Mouse (Mus musculus) T-helper 17 cell (primary cell): ENCODE data around the gene Gpr180.
"Not testable (repeated sequence)": the region's sequence is repeated elsewhere in the genome, so short reads cannot be mapped to it uniquely, and the experiment has no call there.

Experiments used
- in situ Hi-C, 2 experiments: fragments of 300-600 bp; cut with MboI, MseI; formaldehyde crosslinking; loops; 1 replicate in 1 of 2; 2 replicates in 1 of 2; pipeline ENCODE4 v1.15.1; 2025; ENCODE audit warnings: high pct_unique_total_duplicates in 2 of 2

Gene Gpr180

GRCm38 (mm10) chr14:118136744-118137452 lies at the start of gene Gpr180:
Gene Gpr180 (plus strand): TSS chr14:118137158.
- in situ Hi-C loops, result loop anchor here in 1 of 2 experiments (5.0 kb wide), 1 partner anchor 135 kb away; no protein-coding TSS in a partner anchor

- in situ Hi-C loops, result no loop called here
Measured at GRCm38 (mm10) chr14:118088437-118089207, 48.3 kb upstream of the Gpr180 start.

GRCm38 (mm10) chr14:118089215-118089805 lies 47.6 kb upstream of the Gpr180 start:
- in situ Hi-C loops, result no loop called here

GRCm38 (mm10) chr14:118089806-118090392 lies 47.1 kb upstream of the Gpr180 start:
- in situ Hi-C loops, result no loop called here

- in situ Hi-C loops, result no loop called here
Measured at GRCm38 (mm10) chr14:118098265-118098664, 38.7 kb upstream of the Gpr180 start.

GRCm38 (mm10) chr14:118101227-118101990 lies 35.5 kb upstream of the Gpr180 start:
- in situ Hi-C loops, result no loop called here

- in situ Hi-C loops, result not testable (repeated sequence)
Measured at GRCm38 (mm10) chr14:118107479-118107878, 29.5 kb upstream of the Gpr180 start.

GRCm38 (mm10) chr14:118113116-118113515 lies 23.8 kb upstream of the Gpr180 start:
- in situ Hi-C loops, result no loop called here

GRCm38 (mm10) chr14:118124129-118124528 lies 12.8 kb upstream of the Gpr180 start:
- in situ Hi-C loops, result no loop called here

GRCm38 (mm10) chr14:118124771-118125170 lies 12.2 kb upstream of the Gpr180 start:
- in situ Hi-C loops, result no loop called here

GRCm38 (mm10) chr14:118126301-118126700 lies 10.7 kb upstream of the Gpr180 start:
- in situ Hi-C loops, result no loop called here

- in situ Hi-C loops, result no loop called here
Measured at GRCm38 (mm10) chr14:118131472-118131871, 5.5 kb upstream of the Gpr180 start.

- in situ Hi-C loops, result no loop called here
Measured at GRCm38 (mm10) chr14:118131931-118132641, 4.9 kb upstream of the Gpr180 start.

GRCm38 (mm10) chr14:118132642-118132977 lies 4.3 kb upstream of the Gpr180 start, which contains the start of gene Tgds:
Gene Tgds (minus strand): TSS chr14:118132755.
- in situ Hi-C loops, result no loop called here

GRCm38 (mm10) chr14:118137487-118137886 lies 529 bp downstream of the Gpr180 start:
- in situ Hi-C loops, result loop anchor here in 1 of 2 experiments (5.0 kb wide), 1 partner anchor 135 kb away; no protein-coding TSS in a partner anchor

GRCm38 (mm10) chr14:118142283-118142682 lies 5.3 kb downstream of the Gpr180 start:
- in situ Hi-C loops, result no loop called here

GRCm38 (mm10) chr14:118148046-118148445 lies 11.1 kb downstream of the Gpr180 start:
- in situ Hi-C loops, result no loop called here

GRCm38 (mm10) chr14:118148554-118148953 lies 11.6 kb downstream of the Gpr180 start:
- in situ Hi-C loops, result no loop called here

- in situ Hi-C loops, result loop anchor here in 1 of 2 experiments (5.0 kb wide), 1 partner anchor 144 kb away; no protein-coding TSS in a partner anchor
Measured at GRCm38 (mm10) chr14:118150656-118151551, 13.9 kb downstream of the Gpr180 start.
